Mouse (Mus musculus): Measurements from ENCODE around the gene Kank2.

DNA sequence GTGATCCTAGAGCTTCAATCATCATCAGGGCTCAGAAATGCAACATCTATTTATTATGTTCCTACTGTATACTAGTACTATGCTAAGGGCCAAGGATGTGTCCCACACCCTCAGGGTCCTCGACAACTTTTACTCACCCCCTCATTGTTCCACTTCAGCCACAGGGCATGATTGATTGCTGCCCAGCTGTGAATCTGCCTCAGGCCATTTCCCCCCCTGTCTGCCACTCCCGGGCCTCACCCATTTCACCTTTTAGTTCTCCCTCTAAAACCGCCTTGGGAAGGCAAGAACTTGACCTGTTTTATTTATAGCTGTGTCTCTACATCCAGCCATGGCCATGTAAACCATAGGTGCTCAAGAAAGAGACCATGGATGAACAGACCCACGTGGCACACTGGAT lies 25.4 kb upstream of the Kank2 start:
- TF ChIP-seq POLR2A (IDR thresholded peaks at IDR 0.05; ENCODE audit: borderline replicate concordance, control insufficient read depth, low read depth, low read length) = no peak
- no peak for TF ChIP-seq CTCF (IDR thresholded peaks at IDR 0.05; ENCODE audit: control insufficient read depth, insufficient read depth, low read length)
